Mouse (Mus musculus): Measurements from ENCODE around the gene Mars. TPM values are rescaled to one million over a fixed set of nuclear protein-coding genes. Genes with fewer than 3 reads are reported as not detected.

Mars gene
- 10 to 100 TPM; 48.7 to 68.6 TPM for total RNA-seq (2023)

GRCm38 (mm10) chr10:127311476-127312355 lies at the start of gene Mars:
Gene Mars (minus strand): TSS chr10:127311786.

GRCm38 (mm10) chr10:127353909-127354895 lies 42.6 kb upstream of the Mars start, which contains the start of gene Inhbe:
Gene Inhbe (minus strand): TSS chr10:127354411.

DNA sequence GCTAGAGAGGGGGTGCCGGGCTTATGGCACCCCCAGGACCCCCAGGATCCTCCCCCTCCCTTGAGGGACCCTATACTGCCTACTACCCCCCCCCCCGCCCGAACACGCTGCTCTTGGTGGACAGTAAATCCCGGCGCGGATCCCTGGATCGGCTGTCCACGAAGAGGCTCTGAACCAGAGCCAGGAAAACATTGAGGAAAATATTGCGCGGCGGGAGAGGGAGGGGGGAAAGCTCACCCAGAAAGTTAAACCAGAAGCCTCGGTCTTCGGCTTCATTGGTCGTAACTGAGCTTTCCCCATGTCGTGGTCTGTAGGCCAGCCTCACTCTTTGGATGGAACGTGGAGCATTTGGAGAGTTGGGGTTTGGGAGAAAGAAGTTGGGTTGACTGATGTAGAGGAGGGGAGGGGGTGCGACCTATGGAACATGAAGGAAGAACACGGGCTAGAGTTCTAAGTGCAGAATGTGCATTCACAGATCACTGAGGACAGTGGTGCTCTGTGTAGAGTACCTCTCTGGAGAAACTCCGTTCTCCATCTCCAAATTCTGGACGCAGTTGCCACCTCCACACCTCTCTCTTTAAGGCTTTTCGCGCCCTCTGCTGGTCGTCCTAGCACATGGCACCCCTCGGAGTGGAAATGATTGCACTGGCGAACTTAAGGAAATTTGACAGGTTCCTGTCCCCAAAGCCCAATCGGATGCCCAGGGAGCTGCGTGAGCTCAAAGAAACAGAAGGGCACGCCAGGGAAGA lies 30.5 kb upstream of the Mars start, which contains the start of gene Gli1:
TSS of gene Gli1 (minus strand) at position 84 of the 749 bp plus-strand sequence.

DNA sequence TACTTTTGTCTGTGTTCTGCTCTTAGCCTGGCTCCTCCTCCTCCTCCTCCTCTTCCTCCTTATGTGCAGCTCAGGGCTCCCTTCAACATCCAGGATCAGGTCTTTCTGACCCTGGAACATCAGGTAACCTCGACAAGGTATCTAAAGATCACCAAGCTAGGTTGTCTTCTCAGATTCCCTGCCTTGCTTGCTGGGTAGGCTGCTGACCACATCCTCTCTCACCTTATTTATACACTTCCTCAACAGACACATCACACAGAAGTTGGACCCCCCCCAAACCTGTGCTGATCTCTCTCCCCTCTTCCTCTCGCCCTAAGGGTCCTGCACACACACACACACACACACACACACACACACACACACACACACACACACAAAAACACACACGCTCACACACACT lies 10.0 kb upstream of the Mars start, which contains the start of gene Arhgap9:
TSS of gene Arhgap9 (plus strand) at position 344 of the 400 bp plus-strand sequence.

DNA sequence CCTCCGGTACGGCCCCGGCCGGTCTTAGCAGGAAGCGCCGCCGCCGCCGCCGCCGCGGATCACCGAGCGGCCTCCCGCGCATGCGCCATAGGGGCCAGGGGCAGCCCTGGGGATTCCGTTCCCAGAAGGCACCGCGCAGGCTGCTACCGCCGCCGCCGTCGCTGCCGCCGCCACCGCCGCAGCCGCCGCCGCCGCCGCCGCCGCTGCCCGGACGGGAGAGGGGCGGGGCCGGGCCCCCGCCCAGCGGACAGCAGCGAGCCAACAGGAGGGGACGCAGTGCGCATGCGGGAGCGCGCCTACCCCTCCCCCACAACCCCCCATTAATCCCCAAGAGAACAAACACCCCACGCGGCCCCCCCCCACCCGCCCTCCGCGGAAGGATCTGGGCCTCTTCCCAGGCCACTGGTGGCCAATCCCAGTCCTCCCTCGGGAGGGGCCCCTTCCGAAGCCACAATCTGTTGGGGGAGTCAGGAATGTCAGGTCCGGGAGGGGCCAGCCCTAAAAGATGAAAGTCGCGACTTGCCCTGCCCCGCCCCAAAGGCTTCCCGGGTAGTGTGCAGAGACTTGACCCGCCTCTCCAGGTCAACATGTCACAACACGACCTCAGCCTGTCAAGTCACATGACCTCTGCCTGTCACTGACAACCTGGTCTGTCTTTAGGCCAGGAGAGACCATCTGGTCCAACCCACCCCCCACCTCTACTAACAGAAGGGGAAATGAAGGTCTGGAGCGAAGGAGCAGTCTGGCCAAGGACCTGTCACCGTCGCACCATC lies 22.6 kb downstream of the Mars start, which contains the start of gene Mbd6:
TSS of gene Mbd6 (minus strand) at position 219 of the 773 bp plus-strand sequence.

DNA sequence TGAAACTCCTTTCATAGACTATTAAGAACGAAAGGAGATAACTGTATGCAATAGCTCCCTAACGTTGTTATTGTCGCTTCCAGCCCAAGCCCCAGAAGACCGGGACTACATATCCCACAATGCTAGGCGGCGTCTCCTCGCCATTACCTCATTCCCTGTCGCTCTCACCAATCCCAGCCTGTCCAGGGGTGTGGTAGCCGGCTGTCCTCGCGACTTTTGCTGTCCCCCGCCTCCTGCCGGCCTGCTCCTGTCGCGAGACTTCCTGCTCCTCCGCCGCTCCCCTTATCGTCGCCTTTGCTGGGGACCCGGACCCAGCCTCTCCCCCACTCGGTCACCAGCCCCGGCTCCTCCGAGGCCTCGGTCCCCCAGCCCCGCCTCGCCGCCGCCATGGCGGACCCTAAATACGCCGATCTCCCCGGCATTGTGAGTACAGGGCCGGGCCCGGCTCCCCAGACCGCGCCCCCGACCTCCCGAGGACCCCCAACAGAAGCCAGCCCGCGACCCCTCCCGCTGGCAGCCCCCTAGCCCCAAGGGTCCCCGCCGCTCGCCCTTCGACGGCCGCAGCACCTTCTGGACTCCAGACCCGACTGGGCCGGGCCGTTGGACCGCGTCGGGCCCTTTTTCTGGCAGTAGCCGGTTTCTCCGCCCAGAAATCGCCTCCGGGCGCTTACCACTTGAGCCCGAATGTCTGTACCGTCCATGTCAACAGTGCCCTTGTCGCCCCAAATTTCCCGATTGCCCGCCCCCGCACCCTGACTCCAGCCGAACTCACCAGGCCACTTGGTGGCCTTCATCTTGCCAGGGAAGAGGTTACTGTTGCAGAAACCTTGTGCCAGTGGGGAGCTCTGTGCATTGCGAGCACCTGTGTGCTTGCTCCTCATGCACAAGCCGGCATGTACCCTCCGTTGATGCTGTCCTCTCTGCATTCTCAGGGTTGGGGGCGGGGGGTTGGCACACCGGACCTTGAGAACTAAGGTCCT lies 45.2 kb downstream of the Mars start, which contains the start of gene Dctn2:
TSS of gene Dctn2 (plus strand) at position 257 of the 980 bp plus-strand sequence.

GRCm38 (mm10) chr10:127262548-127263398 lies 48.8 kb downstream of the Mars start, which contains the start of gene Kif5a:
Gene Kif5a (minus strand): TSS chr10:127263348.

Other genes with a start within 250 kb of the Mars start
- gene Cdk4, start 248.3 kb downstream of the Mars start, total RNA-seq (2023) = 100 to 1,000 TPM; 130 to 144 TPM
- gene Tspan31, start 241.5 kb downstream of the Mars start, total RNA-seq (2023) = 10 to 100 TPM; 18.8 to 26.9 TPM
- gene Agap2, start 236.5 kb downstream of the Mars start, total RNA-seq (2023) = 100 to 1,000 TPM in 1 of 2 experiments, 10 to 100 TPM in 1; 96.1 to 101 TPM
- 10 to 100 TPM; 79.7 to 83.4 TPM for gene Os9, start 190.7 kb downstream of the Mars start, total RNA-seq (2023)
- gene B4galnt1, start 146.6 kb downstream of the Mars start, total RNA-seq (2023) = 100 to 1,000 TPM; 434 to 483 TPM
- not detected for gene Slc26a10, start 131.1 kb downstream of the Mars start, total RNA-seq (2023)
- 1 to 10 TPM in 1 of 2 experiments, not detected in 1; 1.1 TPM for gene Arhgef25, start 121.7 kb downstream of the Mars start, total RNA-seq (2023)
- 10 to 100 TPM; 53.3 to 57.1 TPM for gene Dtx3, start 116.1 kb downstream of the Mars start, total RNA-seq (2023)
- 10 to 100 TPM; 58.1 to 60.8 TPM for gene Pip4k2c, start 100.2 kb downstream of the Mars start, total RNA-seq (2023)
- under 1 TPM; 0.23 to 0.53 TPM for gene Kif5a, start 48.4 kb downstream of the Mars start, total RNA-seq (2023)
- gene Dctn2, start 45.4 kb downstream of the Mars start, total RNA-seq (2023) = 100 to 1,000 TPM; 116 to 118 TPM
- 100 to 1,000 TPM; 106 to 117 TPM for gene Mbd6, start 22.8 kb downstream of the Mars start, total RNA-seq (2023)
- 100 to 1,000 TPM; 109 to 140 TPM for gene Arhgap9, start 10.2 kb upstream of the Mars start, total RNA-seq (2023)
- not detected for gene Gli1, start 30.2 kb upstream of the Mars start, total RNA-seq (2023)
- gene Inhbe, start 42.6 kb upstream of the Mars start, total RNA-seq (2023) = not detected
- not detected for gene Inhbc, start 58.6 kb upstream of the Mars start, total RNA-seq (2023)
- 100 to 1,000 TPM; 101 to 123 TPM for gene R3hdm2, start 68.5 kb upstream of the Mars start, total RNA-seq (2023)
- 10 to 100 TPM in 1 of 2 experiments, 1 to 10 TPM in 1; 5.6 to 15.4 TPM for gene Stac3, start 189.9 kb upstream of the Mars start, total RNA-seq (2023)
- not detected for gene Ndufa4l2, start 203.2 kb upstream of the Mars start, total RNA-seq (2023)
- 10 to 100 TPM; 69.2 to 72.0 TPM for gene Shmt2, start 210.7 kb upstream of the Mars start, total RNA-seq (2023)
- gene Nxph4, start 222.8 kb upstream of the Mars start, total RNA-seq (2023) = not detected